Mouse (Mus musculus) cerebellum, adult 2 months (tissue): ENCODE measurements at regions not wholly inside any gene's neighbourhood (a gene's known extent, or its start where the extent isn't known, plus 50 kb on each side); places are given as distances from the start of the nearest gene placed in this dataset.

Experiments used
- DNase-seq, 2 experiments: peaks; one replicate each; pipeline ENCODE4 v3.0.0; 2021
- H3K27ac ChIP-seq: fragments of 200-500 bp; 2 replicates; pipeline ENCODE4 v1.5.1; 2012; ENCODE audit warnings: low read length, control low read depth, inconsistent platforms; ENCODE audit not compliant: insufficient read depth
- H3K27me3 ChIP-seq: fragments of 200-500 bp; 2 replicates; pipeline ENCODE4 v1.6.1; 2012; ENCODE audit warnings: inconsistent platforms, mild to moderate bottlenecking, low read length, moderate library complexity; ENCODE audit not compliant: control insufficient read depth, insufficient read depth
- H3K4me1 ChIP-seq: fragments of 200-500 bp; 2 replicates; pipeline ENCODE4 v1.6.1; 2011; ENCODE audit warnings: low read length; ENCODE audit not compliant: control insufficient read depth, insufficient read depth
- H3K4me3 ChIP-seq: fragments of 200-500 bp; replicated peaks from 2 replicates; pipeline ENCODE3; 2011; ENCODE audit warnings: mild to moderate bottlenecking, low read depth, low read length, control low read depth; ENCODE audit not compliant: insufficient read depth
- CTCF ChIP-seq: fragments of 200-500 bp; IDR thresholded peaks from 2 replicates; pipeline ENCODE4 v1.5.1; 2011; ENCODE audit warnings: low read depth, mild to moderate bottlenecking, control low read depth, low read length, moderate library complexity, borderline replicate concordance; ENCODE audit not compliant: insufficient read depth
- POLR2A ChIP-seq: fragments of 200-500 bp; IDR thresholded peaks from 2 replicates; pipeline ENCODE4 v1.6.1; 2011; ENCODE audit warnings: low read length, control low read depth, borderline replicate concordance; ENCODE audit not compliant: insufficient read depth
- WGBS: fragments of 180-500 bp; shearing (Covaris S2); methylation state at CpG from one replicate; pipeline ENCODE4 v1.1.7; 2018; 5-methylcytosine and 5-hydroxymethylcytosine counted together

GRCm38 (mm10) chr1:75997222-75997621 is 451.2 kb downstream of the Slc4a3 start:
- H3K27me3 ChIP-seq: no peaks in the 10 kb centered on the region
- no peak for TF ChIP-seq CTCF
- TF ChIP-seq POLR2A: no peak
- no peaks in the 10 kb centered on the region for H3K4me1 ChIP-seq
- 95% methylated on average over 3 of the region's 3 CpGs for WGBS
- no peak for DNase-seq
- H3K4me3 ChIP-seq: no peak overlapping the region
- no peak overlapping the region for H3K27ac ChIP-seq

- no peaks in the 10 kb centered on the region for H3K27me3 ChIP-seq
- H3K27ac ChIP-seq: no peak overlapping the region
- no peaks in the 10 kb centered on the region for H3K4me1 ChIP-seq
- 11% methylated on average over 9 of the region's 9 CpGs for WGBS
- TF ChIP-seq POLR2A: no peak
- no peak for TF ChIP-seq CTCF
- peak; percentile 52 to 61 for DNase-seq
- H3K4me3 ChIP-seq: peak overlapping the region; percentile 3
Observed at GRCm38 (mm10) chr1:76001124-76001523, 455.1 kb downstream of the Slc4a3 start.

GRCm38 (mm10) chr1:76009601-76010000 is 463.5 kb downstream of the Slc4a3 start:
- TF ChIP-seq CTCF (no peak), POLR2A (no peak)
- Histone ChIP-seq H3K27ac (no peak overlapping the region), H3K27me3 (no peaks in the 10 kb centered on the region), H3K4me1 (no peaks in the 10 kb centered on the region), H3K4me3 (no peak overlapping the region)
- DNase-seq: no peak
- WGBS: 51% methylated on average over 3 of the region's 3 CpGs

GRCm38 (mm10) chr1:76010212-76010800 is 464.2 kb downstream of the Slc4a3 start:
- WGBS: 91% methylated on average over 4 of the region's 4 CpGs
- Histone ChIP-seq H3K27me3 (no peaks in the 10 kb centered on the region), H3K27ac (no peak overlapping the region), H3K4me3 (no peak overlapping the region), H3K4me1 (no peaks in the 10 kb centered on the region)
- TF ChIP-seq POLR2A: no peak
- TF ChIP-seq CTCF: no peak
- no peak for DNase-seq

DNA sequence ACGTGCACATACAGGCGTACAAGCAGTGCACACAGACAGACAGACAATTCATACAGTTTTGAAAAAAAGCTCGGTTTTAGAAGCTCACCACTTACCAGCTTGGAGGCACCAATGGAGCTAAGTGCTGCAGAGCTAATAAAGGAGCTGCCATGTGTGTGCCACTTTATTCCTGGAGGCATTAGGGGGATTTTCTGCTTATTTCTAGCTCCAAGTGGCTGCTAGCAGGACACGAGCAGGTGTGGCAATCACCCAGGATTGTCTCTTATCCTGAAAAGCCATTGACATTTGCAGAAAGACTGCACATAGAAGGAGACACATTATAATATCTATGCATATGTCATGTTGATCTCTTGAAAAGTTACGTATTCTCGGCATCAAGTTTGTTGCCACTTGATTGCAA is 472.5 kb downstream of the Slc4a3 start:
- Histone ChIP-seq H3K4me3 (no peak overlapping the region), H3K27ac (no peak overlapping the region), H3K27me3 (no peaks in the 10 kb centered on the region), H3K4me1 (no peaks in the 10 kb centered on the region)
- WGBS: 81% methylated on average over 6 of the region's 6 CpGs
- TF ChIP-seq POLR2A (no peak), CTCF (no peak)
- no peak for DNase-seq

DNA sequence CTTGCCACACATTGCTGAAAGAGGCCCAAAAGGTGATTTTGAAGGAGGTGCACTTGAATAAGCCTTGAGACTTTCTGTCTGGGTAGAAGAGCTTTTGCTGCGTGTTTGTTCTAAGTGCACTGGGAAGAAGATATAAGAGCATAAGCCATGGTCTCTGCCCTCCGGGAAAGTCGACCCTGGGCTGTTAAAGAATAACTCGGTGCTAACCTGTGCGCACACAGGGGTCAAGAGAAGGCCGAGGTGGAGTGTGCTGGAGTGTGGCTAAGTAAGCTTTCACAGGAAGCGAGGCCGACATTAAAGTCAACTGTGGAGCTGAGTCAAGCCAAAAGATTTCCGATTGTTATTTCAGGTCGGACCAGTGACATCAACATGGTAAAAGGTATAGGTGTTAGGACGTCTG is 473.0 kb downstream of the Slc4a3 start:
- 94% methylated on average over 11 of the region's 11 CpGs for WGBS
- H3K4me3 ChIP-seq: no peak overlapping the region
- H3K27me3 ChIP-seq: no peaks in the 10 kb centered on the region
- DNase-seq: no peak
- H3K4me1 ChIP-seq: no peaks in the 10 kb centered on the region
- H3K27ac ChIP-seq: no peak overlapping the region
- no peak for TF ChIP-seq CTCF

DNA sequence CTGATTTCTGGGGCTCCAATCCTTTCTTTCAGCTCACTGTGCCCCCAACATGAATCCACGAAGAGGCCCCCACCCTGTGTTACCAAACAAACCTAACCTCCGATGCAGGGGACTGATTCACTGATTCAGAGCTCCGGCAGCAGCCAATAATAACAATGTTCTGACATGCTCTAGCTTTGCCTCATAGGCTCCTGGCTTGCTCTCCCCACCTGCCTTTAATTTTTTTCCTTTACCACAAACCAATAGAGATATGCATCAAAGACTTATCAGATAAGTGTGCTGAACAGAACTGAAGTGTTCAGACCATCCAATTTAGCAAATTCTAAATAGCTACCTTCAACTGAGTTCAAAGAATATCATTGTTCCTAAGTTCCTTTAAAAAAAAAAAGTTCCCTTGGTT is 478.6 kb downstream of the Slc4a3 start:
- Histone ChIP-seq H3K27me3 (no peaks in the 10 kb centered on the region), H3K4me1 (no peaks in the 10 kb centered on the region), H3K27ac (no peak overlapping the region), H3K4me3 (no peak overlapping the region)
- TF ChIP-seq POLR2A: no peak
- TF ChIP-seq CTCF: no peak
- WGBS: 77% methylated on average over 3 of the region's 3 CpGs
- no peak for DNase-seq

GRCm38 (mm10) chr1:76025389-76025788 is 479.3 kb downstream of the Slc4a3 start:
- H3K27ac ChIP-seq: no peak overlapping the region
- no peak for DNase-seq
- H3K4me1 ChIP-seq: no peaks in the 10 kb centered on the region
- H3K27me3 ChIP-seq: no peaks in the 10 kb centered on the region
- TF ChIP-seq CTCF (no peak), POLR2A (no peak)
- 49% methylated on average over 4 of the region's 4 CpGs for WGBS
- no peak overlapping the region for H3K4me3 ChIP-seq
